Mouse (Mus musculus): Measurements from ENCODE around the gene Nol3.

- no peak for TF ChIP-seq POLR2A (IDR thresholded peaks at IDR 0.05; ENCODE audit: control insufficient read depth, low read depth, low read length)
- no peak for TF ChIP-seq CTCF (IDR thresholded peaks at IDR 0.05; ENCODE audit: control insufficient read depth, insufficient read depth, insufficient replicate concordance, low read depth, low read length)
Measured at GRCm38 (mm10) chr8:105282239-105282638, 6.3 kb downstream of the Nol3 start.

All from testis, adult 2 months (tissue).